Mouse (Mus musculus) retina, embryonic 14.5 days (tissue): Measurements from ENCODE around the gene Cox10.

ENCODE experiments used
- DNase-seq: peaks from one replicate; pipeline ENCODE4 v3.0.0-alpha.2; 2015; ENCODE audit warnings: low spot score

The Cox10 gene

DNA sequence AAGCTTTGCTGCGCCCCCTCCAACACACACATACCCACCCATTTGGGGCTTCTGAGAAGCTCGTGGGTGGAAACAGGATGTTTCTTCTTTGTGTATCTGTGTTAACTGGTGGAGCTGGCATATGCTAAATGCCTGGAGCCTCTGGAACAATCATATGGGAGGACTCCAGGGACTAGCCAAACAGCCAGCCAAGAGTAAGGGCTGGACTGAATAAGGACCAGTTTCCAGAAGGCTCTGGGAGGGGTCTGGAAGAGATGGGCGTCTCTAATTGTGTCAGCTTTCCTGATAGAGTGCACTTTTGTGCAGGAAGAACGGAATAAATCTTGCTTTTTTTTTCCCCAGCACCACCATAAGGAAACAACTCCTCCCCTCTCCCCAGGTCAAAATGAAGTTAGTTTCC, 165.3 kb downstream of the Cox10 start:
- no peak for DNase-seq
